Mouse (Mus musculus): Measurements from ENCODE around the gene Ccdc181. TPM values are rescaled to one million over a fixed set of nuclear protein-coding genes. Genes with fewer than 3 reads are reported as not detected.

Gene Ccdc181
- polyA plus RNA-seq, 1 experiment from 2014 or later: 10.8 TPM

GRCm38 (mm10) chr1:164270941-164271340 is 4.4 kb upstream of the Ccdc181 start:
- no peaks in the 10 kb centered on the region for H3K9me3 ChIP-seq (replicated peaks; ENCODE audit: control insufficient read depth, low read length)
- no peak overlapping the region for H3K27ac ChIP-seq (ENCODE audit: low read length)
- 83% methylated on average over 7 of the region's 7 CpGs for WGBS
- no peak overlapping the region for H3K4me3 ChIP-seq (ENCODE audit: low read length)
- H3K4me2 ChIP-seq (ENCODE audit: low read depth, low read length): no peak overlapping the region
- no peak for ATAC-seq (replicated peaks; ENCODE audit: extremely low read depth, insufficient read depth, low FRiP score)
- H3K36me3 ChIP-seq (ENCODE audit: control insufficient read depth, insufficient read depth): no peaks in the 10 kb centered on the region
- no peak overlapping the region for H3K9ac ChIP-seq (ENCODE audit: low read length)
- H3K4me1 ChIP-seq (ENCODE audit: control insufficient read depth, insufficient read depth, low read length): peaks cover 2% of the 10 kb centered on the region; the same call in 1 of the 2 replicates
- H3K27me3 ChIP-seq (ENCODE audit: control insufficient read depth, insufficient read depth, low read length): no peaks in the 10 kb centered on the region

- peaks cover 3% of the 10 kb centered on the region; the same call in 1 of the 2 replicates for H3K4me1 ChIP-seq (ENCODE audit: control insufficient read depth, insufficient read depth, low read length)
- no peak for ATAC-seq (replicated peaks; ENCODE audit: extremely low read depth, insufficient read depth, low FRiP score)
- WGBS: 67% methylated on average over 6 of the region's 6 CpGs
These were observed 1.7 kb upstream of the Ccdc181 start for GRCm38 (mm10) chr1:164273659-164274058.

GRCm38 (mm10) chr1:164276552-164276951 is 1.2 kb downstream of the Ccdc181 start:
- Histone ChIP-seq H3K9ac (ENCODE audit: low read length) (no peak overlapping the region), H3K27me3 (ENCODE audit: control insufficient read depth, insufficient read depth, low read length) (no peaks in the 10 kb centered on the region), H3K4me3 (ENCODE audit: low read length) (no peak overlapping the region), H3K4me2 (ENCODE audit: low read depth, low read length) (no peak overlapping the region), H3K9me3 (replicated peaks; ENCODE audit: control insufficient read depth, low read length) (no peaks in the 10 kb centered on the region), H3K27ac (ENCODE audit: low read length) (no peak overlapping the region), H3K4me1 (ENCODE audit: control insufficient read depth, insufficient read depth, low read length) (peaks cover 3% of the 10 kb centered on the region; the same call in 1 of the 2 replicates), H3K36me3 (ENCODE audit: control insufficient read depth, insufficient read depth) (no peaks in the 10 kb centered on the region)
- ATAC-seq (replicated peaks; ENCODE audit: extremely low read depth, insufficient read depth, low FRiP score): no peak
- 83% methylated on average over 3 of the region's 3 CpGs for WGBS

More at GRCm38 (mm10) chr1:164273659-164274058, 1.7 kb upstream of the Ccdc181 start:
- H3K27me3 ChIP-seq (ENCODE audit: control insufficient read depth, insufficient read depth, low read length): no peaks in the 10 kb centered on the region
- H3K9me3 ChIP-seq (replicated peaks; ENCODE audit: control insufficient read depth, low read length): no peaks in the 10 kb centered on the region
- H3K36me3 ChIP-seq (ENCODE audit: control insufficient read depth, insufficient read depth): no peaks in the 10 kb centered on the region
- no peak overlapping the region for H3K4me2 ChIP-seq (ENCODE audit: low read depth, low read length)
- no peak overlapping the region for H3K9ac ChIP-seq (ENCODE audit: low read length)
- H3K4me3 ChIP-seq (ENCODE audit: low read length): no peak overlapping the region
- H3K27ac ChIP-seq (ENCODE audit: low read length): no peak overlapping the region

- Histone ChIP-seq H3K27ac (ENCODE audit: low read length) (no peak overlapping the region), H3K4me2 (ENCODE audit: low read depth, low read length) (no peak overlapping the region), H3K27me3 (ENCODE audit: control insufficient read depth, insufficient read depth, low read length) (no peaks in the 10 kb centered on the region), H3K9ac (ENCODE audit: low read length) (no peak overlapping the region), H3K4me3 (ENCODE audit: low read length) (no peak overlapping the region), H3K9me3 (replicated peaks; ENCODE audit: control insufficient read depth, low read length) (no peaks in the 10 kb centered on the region), H3K4me1 (ENCODE audit: control insufficient read depth, insufficient read depth, low read length) (peaks cover 3% of the 10 kb centered on the region; the same call in 1 of the 2 replicates), H3K36me3 (ENCODE audit: control insufficient read depth, insufficient read depth) (no peaks in the 10 kb centered on the region)
- 66% methylated on average over 4 of the region's 4 CpGs for WGBS
- ATAC-seq (replicated peaks; ENCODE audit: extremely low read depth, insufficient read depth, low FRiP score): no peak
These were observed 3.9 kb downstream of the Ccdc181 start for GRCm38 (mm10) chr1:164279332-164279731.

- Histone ChIP-seq H3K36me3 (ENCODE audit: control insufficient read depth, insufficient read depth) (no peaks in the 10 kb centered on the region), H3K27me3 (ENCODE audit: control insufficient read depth, insufficient read depth, low read length) (no peaks in the 10 kb centered on the region), H3K4me1 (ENCODE audit: control insufficient read depth, insufficient read depth, low read length) (no peaks in the 10 kb centered on the region), H3K9ac (ENCODE audit: low read length) (no peak overlapping the region), H3K9me3 (replicated peaks; ENCODE audit: control insufficient read depth, low read length) (no peaks in the 10 kb centered on the region), H3K4me2 (ENCODE audit: low read depth, low read length) (no peak overlapping the region), H3K4me3 (ENCODE audit: low read length) (no peak overlapping the region), H3K27ac (ENCODE audit: low read length) (no peak overlapping the region)
- ATAC-seq (replicated peaks; ENCODE audit: extremely low read depth, insufficient read depth, low FRiP score): no peak
- WGBS: 87% methylated on average over 3 of the region's 3 CpGs
These were observed 8.6 kb downstream of the Ccdc181 start for GRCm38 (mm10) chr1:164284007-164284406.

GRCm38 (mm10) chr1:164287406-164287805 is 12.0 kb downstream of the Ccdc181 start:
- peaks cover 19% of the 10 kb centered on the region for H3K36me3 ChIP-seq (ENCODE audit: control insufficient read depth, insufficient read depth)
- H3K9me3 ChIP-seq (replicated peaks; ENCODE audit: control insufficient read depth, low read length): no peaks in the 10 kb centered on the region
- no peak for ATAC-seq (replicated peaks; ENCODE audit: extremely low read depth, insufficient read depth, low FRiP score)
- H3K27me3 ChIP-seq (ENCODE audit: control insufficient read depth, insufficient read depth, low read length): no peaks in the 10 kb centered on the region
- H3K4me2 ChIP-seq (ENCODE audit: low read depth, low read length): no peak overlapping the region
- H3K4me1 ChIP-seq (ENCODE audit: control insufficient read depth, insufficient read depth, low read length): no peaks in the 10 kb centered on the region
- H3K4me3 ChIP-seq (ENCODE audit: low read length): no peak overlapping the region
- no peak overlapping the region for H3K9ac ChIP-seq (ENCODE audit: low read length)
- WGBS: 48% methylated on average over 15 of the region's 15 CpGs
- no peak overlapping the region for H3K27ac ChIP-seq (ENCODE audit: low read length)

- no peak overlapping the region for H3K4me3 ChIP-seq (ENCODE audit: low read length)
- no peak overlapping the region for H3K9ac ChIP-seq (ENCODE audit: low read length)
- 81% methylated on average over 5 of the region's 5 CpGs for WGBS
- no peaks in the 10 kb centered on the region for H3K27me3 ChIP-seq (ENCODE audit: control insufficient read depth, insufficient read depth, low read length)
- H3K9me3 ChIP-seq (replicated peaks; ENCODE audit: control insufficient read depth, low read length): no peaks in the 10 kb centered on the region
- no peak for ATAC-seq (replicated peaks; ENCODE audit: extremely low read depth, insufficient read depth, low FRiP score)
- H3K4me1 ChIP-seq (ENCODE audit: control insufficient read depth, insufficient read depth, low read length): no peaks in the 10 kb centered on the region
- no peak overlapping the region for H3K4me2 ChIP-seq (ENCODE audit: low read depth, low read length)
- peaks cover 29% of the 10 kb centered on the region for H3K36me3 ChIP-seq (ENCODE audit: control insufficient read depth, insufficient read depth)
- H3K27ac ChIP-seq (ENCODE audit: low read length): no peak overlapping the region
These were observed 16.7 kb downstream of the Ccdc181 start for GRCm38 (mm10) chr1:164292040-164292439.

- Histone ChIP-seq H3K36me3 (ENCODE audit: control insufficient read depth, insufficient read depth) (peaks cover 45% of the 10 kb centered on the region), H3K4me2 (ENCODE audit: low read depth, low read length) (no peak overlapping the region), H3K4me3 (ENCODE audit: low read length) (no peak overlapping the region), H3K27me3 (ENCODE audit: control insufficient read depth, insufficient read depth, low read length) (no peaks in the 10 kb centered on the region), H3K9me3 (replicated peaks; ENCODE audit: control insufficient read depth, low read length) (no peaks in the 10 kb centered on the region), H3K4me1 (ENCODE audit: control insufficient read depth, insufficient read depth, low read length) (no peaks in the 10 kb centered on the region), H3K9ac (ENCODE audit: low read length) (no peak overlapping the region), H3K27ac (ENCODE audit: low read length) (no peak overlapping the region)
- ATAC-seq (replicated peaks; ENCODE audit: extremely low read depth, insufficient read depth, low FRiP score): no peak
- WGBS: 89% methylated on average over 6 of the region's 6 CpGs
These were observed 18.7 kb downstream of the Ccdc181 start for GRCm38 (mm10) chr1:164294071-164294470.

- 91% methylated on average over 4 of the region's 5 CpGs for WGBS
- Histone ChIP-seq H3K4me3 (ENCODE audit: low read length) (no peak overlapping the region), H3K4me2 (ENCODE audit: low read depth, low read length) (no peak overlapping the region), H3K27ac (ENCODE audit: low read length) (no peak overlapping the region), H3K36me3 (ENCODE audit: control insufficient read depth, insufficient read depth) (peaks cover 49% of the 10 kb centered on the region), H3K4me1 (ENCODE audit: control insufficient read depth, insufficient read depth, low read length) (no peaks in the 10 kb centered on the region), H3K9me3 (replicated peaks; ENCODE audit: control insufficient read depth, low read length) (no peaks in the 10 kb centered on the region), H3K27me3 (ENCODE audit: control insufficient read depth, insufficient read depth, low read length) (no peaks in the 10 kb centered on the region), H3K9ac (ENCODE audit: low read length) (no peak overlapping the region)
- no peak for ATAC-seq (replicated peaks; ENCODE audit: extremely low read depth, insufficient read depth, low FRiP score)
These were observed 21.1 kb downstream of the Ccdc181 start for GRCm38 (mm10) chr1:164296473-164296872.

All from heart, embryonic 16.5 days (tissue).